Mouse (Mus musculus): Measurements from ENCODE around the gene Cep55.

Gene Cep55

GRCm38 (mm10) chr19:38045198-38045597 is 9.6 kb upstream of the Cep55 start:
- no peak for DNase-seq (ENCODE audit: low spot score in 2 of 2)

GRCm38 (mm10) chr19:38049686-38050085 is 5.1 kb upstream of the Cep55 start:
- no peak for DNase-seq (ENCODE audit: low spot score in 2 of 2)

DNA sequence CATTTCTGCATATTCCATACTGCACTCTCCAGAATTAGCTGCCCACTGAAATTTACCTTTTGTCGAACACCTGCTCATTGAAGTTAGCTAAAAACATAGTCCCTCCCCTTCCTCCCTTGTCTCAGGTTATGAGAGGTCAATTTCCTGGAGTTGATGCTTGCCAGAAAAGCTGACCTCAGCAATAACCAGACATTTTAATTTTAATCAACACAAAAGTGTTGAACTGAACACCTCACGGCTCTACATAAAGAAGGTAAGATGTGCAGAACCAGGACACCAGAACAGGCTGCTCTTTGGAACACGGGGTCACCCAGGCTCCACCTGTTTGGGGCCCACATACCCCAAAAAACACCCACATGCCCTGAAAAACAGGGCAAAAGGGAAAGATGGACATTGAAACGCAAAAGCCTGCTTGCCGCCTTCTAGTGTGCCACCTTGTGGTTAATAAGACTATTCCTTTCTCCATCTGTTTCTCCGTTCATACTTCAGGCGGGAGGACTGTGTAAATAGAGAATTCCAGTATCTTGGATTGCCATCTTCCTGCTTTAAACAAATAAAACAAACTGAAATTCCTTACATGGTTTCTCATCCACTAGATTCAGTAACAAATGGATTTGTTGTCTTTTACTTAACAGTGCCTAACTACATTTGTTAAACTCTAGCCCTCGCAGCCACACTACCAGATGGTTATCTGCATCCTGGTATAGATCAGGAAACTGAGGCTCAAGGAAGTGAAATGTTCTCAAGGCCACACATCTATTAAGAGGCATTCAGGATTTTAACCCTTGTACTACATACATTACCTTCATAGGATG is 1.4 kb upstream of the Cep55 start:
- DNase-seq (ENCODE audit: low spot score in 2 of 2) = no peak

GRCm38 (mm10) chr19:38054149-38054719 is 577 bp upstream of the Cep55 start:
- no peak for DNase-seq (ENCODE audit: low spot score in 2 of 2)

- no peak for DNase-seq (ENCODE audit: low spot score in 2 of 2)
Observed at GRCm38 (mm10) chr19:38055798-38056197, 987 bp downstream of the Cep55 start.

DNA sequence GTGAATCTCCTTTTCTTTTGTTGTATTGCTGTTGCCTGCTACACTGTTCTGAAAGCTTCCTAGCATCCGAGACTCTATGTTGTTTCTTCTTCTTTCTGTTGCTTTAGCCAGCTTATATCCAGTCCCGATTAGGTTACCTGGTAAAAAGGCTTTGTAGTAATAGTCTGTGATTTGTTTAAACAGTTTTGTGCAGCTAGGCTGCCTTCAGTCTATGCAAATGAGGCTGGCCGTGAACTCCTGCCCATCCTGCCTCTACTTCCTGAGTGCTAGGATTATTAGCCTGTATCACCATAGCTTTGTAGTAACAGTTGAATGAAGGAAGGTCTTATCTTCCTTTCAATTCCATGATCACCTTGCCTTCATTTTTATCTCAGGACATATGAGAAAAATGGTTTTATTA is 1.5 kb downstream of the Cep55 start:
- DNase-seq (ENCODE audit: low spot score in 2 of 2) = no peak

DNA sequence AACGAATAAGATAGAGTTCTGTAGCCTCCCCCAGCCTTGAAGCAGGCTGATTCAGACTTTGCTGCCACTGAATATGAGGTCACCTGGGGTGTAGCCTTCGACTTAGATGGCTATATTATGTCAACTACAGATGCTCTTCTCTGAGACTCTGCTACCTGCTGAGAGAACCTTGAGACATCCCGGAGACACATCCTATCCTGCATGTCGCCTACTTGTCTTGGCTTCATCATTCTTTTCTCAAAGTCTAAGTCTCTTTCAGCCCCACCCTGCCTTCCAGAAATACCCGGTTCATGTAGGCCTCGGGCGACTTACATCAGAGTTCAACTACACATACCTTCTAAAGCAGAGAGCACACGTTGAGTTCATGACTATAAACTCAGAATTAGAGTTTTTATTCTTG is 2.1 kb downstream of the Cep55 start:
- no peak for DNase-seq (ENCODE audit: low spot score in 2 of 2)

DNA sequence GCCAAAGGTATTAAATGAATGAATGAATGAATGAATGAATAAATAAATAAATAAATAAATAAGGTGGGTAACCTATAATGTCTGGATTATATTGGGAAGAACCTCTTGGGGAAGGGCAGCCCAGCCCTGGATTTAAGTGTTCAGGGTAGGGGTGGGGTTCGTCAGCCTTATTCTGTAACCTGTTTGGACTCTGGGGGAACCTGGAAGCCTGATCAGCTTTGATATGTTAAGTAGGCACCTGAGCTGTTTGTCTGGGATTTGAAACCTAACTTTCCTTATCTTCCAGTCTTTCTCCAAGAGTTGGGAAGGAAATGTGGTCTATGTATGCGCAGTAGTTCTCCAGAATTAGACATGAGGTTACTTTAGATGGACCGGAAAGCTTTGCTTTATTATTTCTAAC is 8.4 kb downstream of the Cep55 start:
- no peak for DNase-seq (ENCODE audit: low spot score in 2 of 2)

GRCm38 (mm10) chr19:38064051-38064450 is 9.2 kb downstream of the Cep55 start:
- no peak for DNase-seq (ENCODE audit: low spot score in 2 of 2)

- DNase-seq (ENCODE audit: low spot score in 2 of 2) = no peak
Observed at GRCm38 (mm10) chr19:38073226-38073625, 18.4 kb downstream of the Cep55 start.

- DNase-seq (ENCODE audit: low spot score in 2 of 2) = no peak
Observed at GRCm38 (mm10) chr19:38075051-38075450, 20.2 kb downstream of the Cep55 start.

- no peak for DNase-seq (ENCODE audit: low spot score in 2 of 2)
Observed at GRCm38 (mm10) chr19:38076251-38076650, 21.4 kb downstream of the Cep55 start.

DNA sequence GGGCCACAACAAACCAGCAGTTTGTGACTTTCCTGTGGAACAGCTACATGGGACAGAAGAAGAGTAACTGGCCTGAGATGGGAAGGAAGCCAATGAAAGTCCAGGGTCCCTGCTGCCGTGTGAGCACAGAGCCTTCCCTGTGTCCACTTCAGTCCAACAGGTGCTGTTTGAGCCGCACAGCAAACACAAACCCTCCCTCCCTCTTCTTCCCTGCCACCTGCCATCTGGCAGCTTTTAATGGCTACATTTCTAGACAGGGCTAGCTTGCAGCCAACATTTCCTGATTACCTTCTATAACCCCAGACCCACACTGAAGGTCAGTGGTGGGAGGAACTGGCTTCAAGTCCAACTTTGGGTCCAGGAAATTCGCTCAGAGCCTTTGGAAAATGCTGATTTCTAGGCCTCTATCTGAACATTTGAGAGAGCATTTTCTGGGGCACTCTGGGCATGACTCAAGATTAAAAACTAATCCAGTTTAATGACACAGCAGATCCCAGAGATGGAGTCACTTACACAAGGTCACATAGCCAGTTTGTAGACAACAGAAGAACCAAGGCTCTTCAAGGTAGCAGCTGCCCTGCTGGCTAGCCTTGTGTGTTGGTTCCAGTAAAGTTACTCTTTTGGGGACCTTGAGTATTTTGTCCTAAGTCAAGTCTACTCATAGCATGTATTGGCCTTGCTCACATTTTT is 23.2 kb downstream of the Cep55 start:
- DNase-seq (ENCODE audit: low spot score in 2 of 2) = no peak

DNA sequence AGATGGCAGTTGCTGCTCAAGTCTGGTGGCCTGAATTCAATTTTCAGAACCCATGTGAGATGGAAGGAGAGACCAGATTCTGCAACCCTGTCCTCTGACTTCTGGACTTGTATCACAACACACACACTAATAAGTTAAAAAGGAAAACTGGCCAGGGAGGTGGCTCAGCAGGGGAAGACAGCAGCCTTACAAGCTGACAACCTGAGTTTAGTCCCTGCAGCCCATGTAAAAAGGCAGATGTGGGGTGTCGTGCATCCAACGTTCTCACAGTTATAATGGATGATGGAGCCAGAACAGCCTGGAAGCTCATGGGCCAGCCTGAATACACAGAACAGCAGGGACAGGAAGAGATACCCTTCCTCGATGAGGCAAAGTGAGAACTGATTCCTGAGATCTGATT is 26.6 kb downstream of the Cep55 start:
- no peak for DNase-seq (ENCODE audit: low spot score in 2 of 2)

DNA sequence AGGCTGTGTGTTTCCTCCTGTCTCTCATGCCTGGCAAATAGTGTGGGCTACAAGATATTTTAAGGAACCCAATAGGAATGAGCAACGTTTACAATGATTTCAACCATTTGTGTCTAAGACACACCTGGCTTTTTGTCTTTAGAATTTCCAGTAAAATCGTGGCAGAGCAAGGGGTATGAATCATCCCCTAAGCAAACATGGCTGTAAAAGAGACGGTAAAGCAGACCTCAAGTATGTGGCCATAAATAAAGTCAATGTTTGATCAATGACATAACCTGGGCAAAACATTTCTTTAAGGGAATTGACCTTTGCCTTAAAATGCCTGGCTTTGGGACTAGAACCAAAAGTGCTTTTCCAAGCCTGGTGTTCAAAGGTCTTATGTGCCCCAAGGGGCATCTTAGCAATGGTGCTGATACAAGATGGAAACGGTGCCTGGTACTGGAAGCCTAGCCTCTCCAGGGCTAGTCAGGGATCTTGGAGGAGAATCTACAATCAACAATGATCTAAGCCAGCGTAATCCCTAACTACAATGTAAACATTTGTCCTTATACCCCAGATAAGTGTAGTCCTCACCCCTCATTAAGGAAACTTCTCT is 28.2 kb downstream of the Cep55 start:
- no peak for DNase-seq (ENCODE audit: low spot score in 2 of 2)

DNA sequence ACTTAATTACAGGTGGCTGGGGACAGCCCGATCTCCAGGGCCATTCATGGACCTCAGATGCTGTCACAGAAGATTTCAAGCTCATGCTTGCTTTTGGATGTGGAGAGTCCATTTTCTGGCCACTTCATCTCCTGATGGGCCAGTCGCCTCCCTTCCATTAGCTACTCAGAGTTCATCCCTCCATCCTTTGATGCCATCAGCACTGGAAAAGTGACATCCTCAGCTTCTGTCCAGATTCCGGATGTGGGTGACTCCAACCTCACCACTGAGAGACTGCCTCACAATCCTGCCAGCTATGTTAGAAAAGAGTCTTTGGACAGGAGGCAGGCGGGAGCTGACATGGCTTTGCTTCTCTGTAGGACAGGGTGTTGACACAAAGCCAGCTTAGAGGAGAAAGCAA is 31.0 kb downstream of the Cep55 start:
- no peak for DNase-seq (ENCODE audit: low spot score in 2 of 2)

- DNase-seq (ENCODE audit: low spot score in 2 of 2) = peak; percentile 1 to 18
Observed at GRCm38 (mm10) chr19:38086948-38087551, 32.2 kb downstream of the Cep55 start.

GRCm38 (mm10) chr19:38089358-38089757 is 34.5 kb downstream of the Cep55 start:
- DNase-seq (ENCODE audit: low spot score in 2 of 2) = no peak

DNA sequence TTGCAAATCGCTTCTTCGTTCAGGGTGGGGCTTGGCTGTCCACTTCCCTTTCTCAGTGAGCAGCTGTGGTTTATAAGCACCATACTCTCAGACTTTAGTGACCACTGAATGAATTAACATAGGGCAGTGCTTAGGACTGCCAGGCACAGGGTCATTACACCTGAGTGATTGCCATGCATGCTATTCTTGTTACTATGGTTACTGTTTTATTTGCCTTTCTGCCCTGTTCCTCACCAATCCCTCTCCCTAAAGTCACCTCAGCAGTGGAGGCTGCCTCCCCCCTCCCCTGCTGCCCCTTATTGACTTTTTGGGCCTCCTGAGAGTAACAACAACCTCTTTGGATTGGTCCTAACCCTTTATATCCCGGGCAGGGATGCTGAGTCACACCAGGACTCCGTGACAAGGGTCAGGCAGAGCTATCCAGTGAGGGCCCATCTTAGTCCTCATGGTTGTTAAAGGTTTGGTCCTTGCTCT is 36.7 kb downstream of the Cep55 start:
- no peak for DNase-seq (ENCODE audit: low spot score in 2 of 2)

DNA sequence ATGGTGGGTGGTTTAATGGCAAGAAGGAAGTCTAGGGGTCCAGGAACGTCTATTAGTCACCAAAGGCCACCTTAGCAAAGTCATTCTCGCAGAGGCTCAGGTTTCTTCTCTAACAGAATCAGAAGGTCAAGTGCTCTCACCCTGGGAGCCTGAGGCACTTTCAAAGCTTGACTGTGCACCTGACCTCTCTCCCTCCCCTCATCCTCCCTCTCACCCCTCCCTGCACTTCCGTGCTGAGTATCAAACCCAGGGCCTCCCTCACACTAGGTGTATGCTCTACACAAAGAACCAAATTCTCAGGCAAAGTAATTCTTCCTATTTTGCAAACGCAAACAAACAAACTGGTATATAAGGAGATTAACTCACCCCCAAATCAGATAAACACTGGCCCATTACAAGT is 41.4 kb downstream of the Cep55 start:
- DNase-seq (ENCODE audit: low spot score in 2 of 2) = no peak

- no peak for DNase-seq (ENCODE audit: low spot score in 2 of 2)
Observed at GRCm38 (mm10) chr19:38096858-38097758, 42.3 kb downstream of the Cep55 start, which contains the start of gene Ffar4. Gene Ffar4 (plus strand): TSS chr19:38097071.
